Mouse (Mus musculus): ENCODE measurements at regions not wholly inside any gene's neighbourhood (a gene's known extent, or its start where the extent isn't known, plus 50 kb on each side); places are given as distances from the start of the nearest gene placed in this dataset.

DNA sequence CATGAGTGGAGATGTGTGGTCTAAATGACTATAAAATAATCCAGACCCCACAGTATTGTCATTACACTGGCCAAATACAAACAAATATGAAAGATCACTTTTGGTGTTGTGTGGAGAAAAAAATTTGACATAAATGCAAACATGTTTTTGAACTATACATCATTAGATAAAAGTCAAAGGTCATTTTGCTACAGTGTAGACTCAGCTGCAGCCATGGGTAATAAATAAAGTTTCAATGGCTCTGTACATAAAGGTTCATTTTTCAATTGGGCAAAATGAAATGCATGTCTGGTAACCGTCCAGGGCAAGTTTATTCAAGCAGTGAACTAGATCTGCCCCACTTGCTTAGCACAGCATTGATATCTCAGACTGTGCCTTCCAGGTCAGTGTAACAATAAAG is 144.8 kb downstream of the Kctd12 start:
- TF ChIP-seq CTCF (IDR thresholded peaks at IDR 0.05; ENCODE audit: extremely low read depth, insufficient read depth, insufficient read length, insufficient replicate concordance) = no peak
- TF ChIP-seq POLR2A (IDR thresholded peaks at IDR 0.05; ENCODE audit: low read depth, low read length) = no peak
